ENCODE assay signal across 15 mouse cellular contexts in the genomic region with DNA sequence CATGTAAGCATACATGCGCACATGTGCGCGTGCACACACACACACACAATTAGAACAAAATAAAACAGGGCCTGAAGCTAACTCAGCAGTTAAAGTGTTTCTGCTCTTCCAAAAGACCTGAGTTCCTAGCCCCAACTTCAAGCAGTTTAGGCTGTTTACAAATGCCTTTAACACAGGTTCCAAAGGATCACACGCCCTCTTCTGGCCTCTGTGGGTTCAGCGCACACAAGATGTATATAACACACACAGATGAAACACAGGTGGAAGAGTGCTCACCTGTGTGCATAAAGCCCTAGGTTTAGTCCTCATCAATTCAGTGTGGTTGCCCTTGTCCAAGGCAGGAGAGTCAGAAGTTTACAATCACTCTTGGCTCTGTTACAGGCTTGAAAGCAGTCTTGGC.
"Had no signal": no experiment of that assay in that cellular context is flagged by ENCODE, and none has a peak within 500 bp of the region (broad histone marks: within the 10 kb centered on the region; RNA-seq: fewer than 3 reads in every experiment).

No protein-coding gene starts in this region.

- H3K27me3 ChIP-seq: limb, embryonic 15.5 days; lung, embryonic 15.5 days had no signal

- H3K36me3 ChIP-seq: limb, embryonic 15.5 days; liver, embryonic 15.5 days; lung, embryonic 15.5 days; midbrain, embryonic 12.5 days; neural tube, embryonic 13.5 days; stomach, embryonic 15.5 days had no signal

- H3K4me2 ChIP-seq: limb, embryonic 15.5 days; liver, embryonic 15.5 days; lung, embryonic 15.5 days; midbrain, embryonic 12.5 days; neural tube, embryonic 13.5 days; stomach, embryonic 15.5 days had no signal

- H3K27ac ChIP-seq: limb, embryonic 15.5 days; liver, embryonic 15.5 days; lung, embryonic 15.5 days; midbrain, embryonic 12.5 days; neural tube, embryonic 13.5 days; stomach, embryonic 15.5 days had no signal

- H3K9me3 ChIP-seq: limb, embryonic 15.5 days; liver, embryonic 15.5 days; lung, embryonic 15.5 days; midbrain, embryonic 12.5 days; neural tube, embryonic 13.5 days; stomach, embryonic 15.5 days had no signal

- ATAC-seq: midbrain, embryonic 16.5 days had no signal

- H3K9ac ChIP-seq: limb, embryonic 15.5 days; liver, embryonic 15.5 days; lung, embryonic 15.5 days; midbrain, embryonic 12.5 days; neural tube, embryonic 13.5 days; stomach, embryonic 15.5 days had no signal

- DNase-seq: kidney, adult 11 months; kidney, adult 9 months; kidney, postnatal 14 days; layer of hippocampus, postnatal 36 days; lung, postnatal 36 days; right cerebral cortex, postnatal 14 days; thymus, postnatal 36 days had no signal

- H3K4me3 ChIP-seq: limb, embryonic 15.5 days; liver, embryonic 15.5 days; lung, embryonic 15.5 days; megakaryocyte, embryonic 14.5 days; midbrain, embryonic 12.5 days; neural tube, embryonic 13.5 days; stomach, embryonic 15.5 days had no signal
